Mouse (Mus musculus): ENCODE measurements around the gene Lrrc29.

Lrrc29 gene

DNA sequence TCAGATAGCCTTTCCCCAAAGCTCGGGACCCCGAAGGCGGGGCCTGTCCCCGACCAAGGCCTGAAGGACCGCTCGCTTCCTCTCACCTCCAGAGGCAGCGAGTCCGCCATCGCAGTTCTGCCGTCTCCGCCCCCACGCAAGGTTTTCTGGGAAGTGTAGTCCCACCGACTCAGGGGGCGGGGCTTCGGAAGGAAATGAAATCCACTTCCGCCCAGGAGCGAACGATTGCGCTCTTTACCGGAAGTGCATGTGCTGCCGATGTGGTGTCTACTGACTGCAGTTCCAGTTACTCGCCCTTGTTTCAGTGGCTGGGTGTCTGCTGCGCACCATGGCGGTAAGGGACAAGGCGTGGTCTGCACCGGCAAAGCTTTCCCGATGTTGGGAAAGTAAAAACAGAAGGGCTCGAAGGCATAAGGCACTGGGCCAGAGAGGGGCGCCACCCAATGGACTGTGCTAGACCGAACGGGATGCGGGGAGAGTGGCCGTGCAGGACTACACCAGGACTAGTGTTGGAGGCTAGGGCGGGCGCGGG is at the start of gene Lrrc29, which contains the start of gene Tmem208:
Gene Lrrc29 (minus strand): TSS at position 138 of the 532 bp plus-strand sequence.
Gene Tmem208 (plus strand): TSS at position 214 of the 532 bp plus-strand sequence.
- DNase-seq (ENCODE audit: low spot score in 2 of 2): peak; percentile 91 to 96

GRCm38 (mm10) chr8:105374513-105374966 is 48.5 kb upstream of the Lrrc29 start:
- DNase-seq (ENCODE audit: low spot score in 2 of 2): no peak

DNA sequence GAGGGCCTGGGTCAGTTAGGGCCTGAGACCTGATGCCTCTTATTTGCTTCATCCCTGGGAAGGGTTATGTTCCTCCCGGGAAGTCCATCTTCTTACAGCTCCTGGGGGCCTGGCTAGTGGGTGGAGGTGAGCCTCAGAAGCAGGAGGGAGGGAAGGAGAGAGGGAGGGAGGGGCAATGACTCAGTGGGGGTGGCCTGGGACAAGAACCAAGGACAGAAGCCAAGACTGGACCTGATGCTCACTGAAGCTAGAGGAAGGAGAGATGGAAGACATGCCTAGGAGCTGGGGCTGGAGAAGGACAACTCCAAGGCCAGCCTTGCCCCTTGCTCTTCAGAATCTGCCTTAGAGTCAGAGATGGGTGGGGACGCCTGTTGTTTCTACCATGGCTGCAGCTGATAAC is 47.0 kb upstream of the Lrrc29 start, which contains the start of gene Plekhg4:
Gene Plekhg4 (plus strand): TSS at position 243 of the 400 bp plus-strand sequence.
- no peak for DNase-seq (ENCODE audit: low spot score in 2 of 2)

- no peak for DNase-seq (ENCODE audit: low spot score in 2 of 2)
Observed at GRCm38 (mm10) chr8:105372473-105372872, 46.4 kb upstream of the Lrrc29 start.

- DNase-seq (ENCODE audit: low spot score in 2 of 2): no peak
Observed at GRCm38 (mm10) chr8:105367107-105367506, 41.0 kb upstream of the Lrrc29 start.

GRCm38 (mm10) chr8:105361751-105362702 is 35.9 kb upstream of the Lrrc29 start:
- no peak for DNase-seq (ENCODE audit: low spot score in 2 of 2)

DNA sequence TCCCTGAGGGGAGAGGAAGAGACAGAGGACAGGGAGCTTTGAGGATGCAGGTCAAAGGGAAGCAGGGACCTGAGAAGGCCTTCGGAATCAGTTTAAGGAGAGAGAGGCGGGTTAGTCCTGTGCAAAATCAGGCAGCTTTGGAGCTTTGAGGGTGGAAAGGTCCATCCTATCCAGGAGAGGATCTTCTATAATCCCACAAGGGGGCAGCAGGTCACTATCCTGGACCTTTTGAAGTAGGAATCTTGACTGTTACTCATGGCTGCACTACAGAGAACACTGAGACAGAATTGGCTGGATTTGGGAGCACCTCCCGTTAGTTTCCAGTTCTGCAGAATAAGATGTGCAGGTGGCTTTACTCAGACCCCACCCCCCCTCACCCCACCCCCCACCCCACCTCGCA is 33.6 kb upstream of the Lrrc29 start:
- DNase-seq (ENCODE audit: low spot score in 2 of 2): no peak

GRCm38 (mm10) chr8:105359208-105359607 is 33.1 kb upstream of the Lrrc29 start:
- DNase-seq (ENCODE audit: low spot score in 2 of 2): no peak

DNA sequence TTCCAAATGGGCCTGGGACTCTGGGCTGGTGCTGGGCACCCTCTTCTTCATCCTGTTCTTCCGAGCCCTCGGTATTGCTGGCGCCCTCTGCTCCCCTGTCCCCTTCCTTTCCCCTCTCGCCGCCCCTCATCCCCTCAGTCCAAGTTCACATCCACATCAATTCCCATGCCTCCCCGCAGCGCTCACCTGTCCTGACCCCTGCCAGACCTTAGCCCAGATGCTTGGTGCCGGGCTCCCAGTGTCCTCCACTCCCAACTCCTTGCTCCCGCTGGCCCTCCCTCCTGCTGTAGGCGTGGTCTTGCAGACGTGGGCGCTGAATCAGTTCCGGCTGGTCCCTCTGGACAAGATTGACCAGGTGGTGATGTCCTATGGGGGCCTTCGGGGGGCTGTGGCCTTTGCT is 30.6 kb upstream of the Lrrc29 start:
- DNase-seq (ENCODE audit: low spot score in 2 of 2): no peak

GRCm38 (mm10) chr8:105355179-105356024 is 29.3 kb upstream of the Lrrc29 start:
- no peak for DNase-seq (ENCODE audit: low spot score in 2 of 2)

GRCm38 (mm10) chr8:105354549-105354948 is 28.5 kb upstream of the Lrrc29 start:
- no peak for DNase-seq (ENCODE audit: low spot score in 2 of 2)

DNA sequence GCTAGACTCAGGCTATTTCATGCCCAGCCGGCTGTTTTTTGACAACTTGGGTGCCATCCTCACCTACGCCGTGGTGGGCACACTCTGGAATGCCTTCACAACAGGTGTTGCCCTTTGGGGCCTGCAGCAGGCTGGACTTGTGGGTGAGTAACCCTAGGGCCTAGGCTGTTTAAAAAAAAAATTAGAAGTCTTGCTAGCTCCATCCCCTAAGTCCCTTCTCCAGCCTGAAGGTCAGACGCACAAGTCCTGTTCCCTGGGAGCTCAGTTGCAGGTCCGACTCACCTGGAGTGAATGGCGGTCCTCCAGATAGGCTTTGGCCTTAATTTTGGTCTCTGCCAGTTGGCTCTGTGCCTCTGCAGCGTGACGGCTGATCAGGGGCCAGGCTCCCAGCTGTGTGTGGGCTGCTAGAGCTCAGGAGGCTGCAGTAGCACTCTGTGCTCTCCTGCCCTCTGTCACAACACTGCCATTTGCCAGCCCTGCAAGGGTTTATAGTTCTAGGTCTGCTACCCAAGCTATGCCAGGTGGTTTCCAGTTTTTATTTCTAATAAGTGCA is 27.6 kb upstream of the Lrrc29 start:
- DNase-seq (ENCODE audit: low spot score in 2 of 2): no peak

- no peak for DNase-seq (ENCODE audit: low spot score in 2 of 2)
Observed at GRCm38 (mm10) chr8:105350186-105350585, 24.1 kb upstream of the Lrrc29 start.

DNA sequence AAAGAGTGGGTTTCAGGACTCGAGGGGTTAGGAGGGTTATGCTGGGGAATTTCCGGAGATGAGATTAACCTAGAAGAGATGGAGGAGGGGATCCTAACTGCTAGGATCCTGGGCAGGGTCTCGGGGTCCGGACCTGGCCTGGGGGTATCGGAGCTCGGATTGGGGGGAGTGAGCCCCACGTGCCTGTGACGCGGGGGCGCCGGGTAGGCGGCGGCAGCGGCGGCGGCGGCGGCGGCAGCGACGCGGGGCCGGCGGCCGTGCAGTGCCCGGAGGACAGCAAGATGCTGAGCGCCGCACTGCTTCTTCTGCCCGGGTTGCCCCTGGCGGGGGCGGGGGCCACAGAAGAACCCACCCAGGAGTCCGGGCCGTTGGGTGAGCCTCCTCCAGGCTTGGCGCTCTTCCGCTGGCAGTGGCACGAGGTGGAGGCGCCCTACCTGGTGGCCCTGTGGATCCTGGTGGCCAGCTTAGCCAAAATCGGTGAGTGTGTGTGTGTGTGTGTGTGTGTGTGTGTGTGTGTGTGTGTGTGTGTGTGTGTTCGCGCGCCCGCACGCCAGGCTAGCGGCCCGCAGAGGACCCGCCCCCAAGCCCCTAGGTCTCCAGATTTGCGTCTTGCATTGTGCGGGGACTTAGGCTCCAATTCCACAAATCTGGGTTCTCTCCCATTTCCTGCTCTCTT is 23.2 kb upstream of the Lrrc29 start:
- DNase-seq (ENCODE audit: low spot score in 2 of 2): no peak

DNA sequence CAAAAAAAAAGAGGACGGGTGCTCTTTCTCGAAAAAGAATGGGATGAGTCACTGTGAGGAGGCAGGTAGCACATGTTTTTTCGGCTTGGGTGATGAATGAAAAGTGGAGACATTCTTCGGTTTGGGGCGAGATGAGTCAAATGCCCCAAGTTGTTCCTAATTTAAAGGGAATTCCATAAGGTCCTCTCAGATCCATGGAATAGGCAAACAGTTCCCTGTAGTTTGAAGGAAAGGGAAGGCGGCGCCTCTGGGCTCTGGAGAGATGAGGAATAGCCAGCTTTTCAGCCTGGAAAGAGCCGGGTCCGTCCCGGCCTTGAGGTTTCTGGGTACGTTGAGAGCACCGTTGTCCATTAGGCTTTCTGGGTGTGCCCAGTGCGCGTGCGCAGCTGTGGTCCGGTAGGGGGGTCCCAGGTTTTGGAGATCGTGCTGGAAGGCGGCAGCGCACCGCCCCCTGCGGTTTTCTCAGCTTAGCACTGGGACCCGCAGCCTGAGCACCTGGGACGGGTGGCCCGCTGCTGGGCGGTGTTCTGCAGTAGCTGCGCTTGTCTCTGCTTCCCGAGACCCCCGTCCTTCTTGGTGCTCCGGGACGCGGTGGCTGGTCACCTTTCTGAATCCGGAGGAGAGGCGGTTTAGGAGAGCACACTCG is 22.5 kb upstream of the Lrrc29 start, which contains the start of gene Slc9a5:
Gene Slc9a5 (plus strand): TSS at position 394 of the 646 bp plus-strand sequence.
- DNase-seq (ENCODE audit: low spot score in 2 of 2): peak in 1 of 2 experiments; percentile 39

GRCm38 (mm10) chr8:105347428-105348221 is 21.5 kb upstream of the Lrrc29 start, which contains the start of gene Fhod1:
Gene Fhod1 (minus strand): TSS chr8:105347953.
- DNase-seq (ENCODE audit: low spot score in 2 of 2): peak; percentile 64 to 75

GRCm38 (mm10) chr8:105346611-105347427 is 20.7 kb upstream of the Lrrc29 start:
- no peak for DNase-seq (ENCODE audit: low spot score in 2 of 2)

All from frontal cortex, postnatal 25 days (tissue).